Mouse (Mus musculus): ENCODE measurements around the gene Atn1. TPM values are rescaled to one million over a fixed set of nuclear protein-coding genes. Genes with fewer than 3 reads are reported as not detected.

Gene Atn1
- total and polyA plus RNA-seq, 3 experiments, result 1.6 to 43.2 TPM; not detected in 1

DNA sequence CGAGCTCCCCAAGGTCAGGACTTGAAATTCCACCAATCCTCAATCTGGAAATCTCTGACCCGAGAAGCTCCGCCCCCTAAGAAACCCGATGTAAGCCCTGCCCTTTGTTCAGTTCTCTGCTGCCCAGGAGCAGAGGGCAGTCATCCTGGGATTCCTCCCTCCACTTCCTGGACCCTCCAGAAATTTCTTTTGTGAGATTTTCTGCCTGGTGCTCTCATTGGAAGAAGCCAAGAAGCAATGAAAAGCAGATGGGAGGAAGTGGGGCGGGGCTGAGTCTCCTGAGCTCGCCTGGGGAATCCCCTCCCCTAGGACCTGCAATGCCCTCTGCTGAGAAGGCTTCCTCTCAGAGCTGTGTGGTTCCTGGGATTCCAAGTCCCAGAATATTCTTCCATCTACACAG lies 26.1 kb upstream of the Atn1 start:
- DNase-seq (ENCODE audit: low read depth, low spot score), result peak; percentile 39
- TF ChIP-seq TCF12 (IDR thresholded peaks at IDR 0.05; ENCODE audit: low read depth, low read length) (no peak), POLR2AphosphoS5 (IDR thresholded peaks at IDR 0.05; ENCODE audit: borderline replicate concordance, low read depth, low read length) (no peak), RCOR1 (IDR thresholded peaks at IDR 0.05; ENCODE audit: low read depth, low read length) (no peak), MAX (IDR thresholded peaks at IDR 0.05; ENCODE audit: low read length) (no peak), ZNF384 (IDR thresholded peaks at IDR 0.05; ENCODE audit: low read depth, low read length) (no peak), NELFE (IDR thresholded peaks at IDR 0.05; ENCODE audit: low read depth, low read length) (no peak), CHD1 (IDR thresholded peaks at IDR 0.05; ENCODE audit: low read depth, low read length) (no peak), CHD2 (IDR thresholded peaks at IDR 0.05; ENCODE audit: low read length) (no peak), GATA1 (IDR thresholded peaks at IDR 0.05; ENCODE audit: low read depth, low read length) (no peak), MXI1 (IDR thresholded peaks at IDR 0.05; ENCODE audit: low read depth, low read length) (no peak), MAFK (IDR thresholded peaks at IDR 0.05; ENCODE audit: borderline replicate concordance, low read depth, low read length) (no peak), UBTF (IDR thresholded peaks at IDR 0.05; ENCODE audit: borderline replicate concordance, insufficient read depth, low read depth, low read length) (no peak), MEF2A (IDR thresholded peaks at IDR 0.05; ENCODE audit: extremely low read depth, insufficient replicate concordance, low read depth, low read length, poor library complexity, severe bottlenecking) (no peak)
- no peak overlapping the region for H3K27ac ChIP-seq (ENCODE audit: control insufficient read depth, low read depth, low read length)

DNA sequence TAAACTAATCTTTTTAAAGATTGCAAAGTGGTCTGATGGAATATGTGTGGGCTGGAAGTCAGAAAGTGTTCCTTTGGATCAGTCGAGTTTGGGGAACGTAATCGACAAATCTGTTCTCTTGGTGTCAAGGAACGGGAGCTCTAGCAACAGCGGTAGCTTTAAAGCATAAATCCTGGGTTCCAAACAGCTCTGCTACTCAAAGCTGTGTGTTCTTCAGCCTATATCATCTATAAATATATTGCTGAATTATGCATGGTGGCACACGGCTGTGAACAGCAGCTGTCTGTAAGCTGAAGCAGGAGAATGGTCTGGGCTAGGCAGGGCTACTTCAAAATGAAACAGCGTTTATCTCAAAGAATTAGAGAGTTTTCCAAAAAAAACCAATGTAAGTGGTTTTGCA lies 24.6 kb upstream of the Atn1 start:
- Histone ChIP-seq H3K4me1 (ENCODE audit: control insufficient read depth in 1 of 2, insufficient read depth in 2 of 2, low read length in 2 of 2) (no peaks in the 10 kb centered on the region), H3K27ac (ENCODE audit: control insufficient read depth, low read depth, low read length) (no peak overlapping the region), H3K79me2 (ENCODE audit: control insufficient read depth, insufficient read depth, low read length, poor library complexity) (no peaks in the 10 kb centered on the region), H3K9ac (ENCODE audit: control insufficient read depth, low read depth, low read length, poor library complexity, severe bottlenecking) (no peak overlapping the region), H3K9me3 (replicated peaks; ENCODE audit: insufficient read depth, low read length) (no peaks in the 10 kb centered on the region), H3K27me3 (ENCODE audit: control insufficient read depth in 1 of 2, insufficient read depth in 2 of 2, low read length in 2 of 2) (peaks cover 8 to 11% of the 10 kb centered on the region in 2 experiments), H3K36me3 (ENCODE audit: control insufficient read depth in 1 of 2, insufficient read depth in 2 of 2, low read length in 2 of 2) (no peaks in the 10 kb centered on the region), H3K4me3 (ENCODE audit: control insufficient read depth in 1 of 2, insufficient read depth in 1 of 2, low read depth in 2 of 2, low read length in 2 of 2) (no peak overlapping the region)
- TF ChIP-seq POLR2AphosphoS5 (IDR thresholded peaks at IDR 0.05; ENCODE audit: borderline replicate concordance, low read depth, low read length) (no peak), ETS1 (IDR thresholded peaks at IDR 0.05; ENCODE audit: low read depth, low read length) (no peak), SIN3A (IDR thresholded peaks at IDR 0.05; ENCODE audit: low read length) (no peak), UBTF (IDR thresholded peaks at IDR 0.05; ENCODE audit: borderline replicate concordance, insufficient read depth, low read depth, low read length) (no peak)
- no peak for DNase-seq (ENCODE audit: low read depth, low spot score)

More for the DNA sequence above, 26.1 kb upstream of the Atn1 start:
- Histone ChIP-seq H3K79me2 (ENCODE audit: control insufficient read depth, insufficient read depth, low read length, poor library complexity) (no peaks in the 10 kb centered on the region), H3K27me3 (ENCODE audit: control insufficient read depth in 1 of 2, insufficient read depth in 2 of 2, low read length in 2 of 2) (peaks cover 3 to 5% of the 10 kb centered on the region in 2 experiments; a peak in 3 of 4 replicates), H3K9me3 (replicated peaks; ENCODE audit: insufficient read depth, low read length) (no peaks in the 10 kb centered on the region), H3K36me3 (ENCODE audit: control insufficient read depth in 1 of 2, insufficient read depth in 2 of 2, low read length in 2 of 2) (no peaks in the 10 kb centered on the region; a peak in 1 of 4 replicates), H3K4me3 (ENCODE audit: control insufficient read depth in 1 of 2, insufficient read depth in 1 of 2, low read depth in 2 of 2, low read length in 2 of 2) (peak overlapping the region; percentile 45 to 52), H3K9ac (ENCODE audit: control insufficient read depth, low read depth, low read length, poor library complexity, severe bottlenecking) (no peak overlapping the region), H3K4me1 (ENCODE audit: control insufficient read depth in 1 of 2, insufficient read depth in 2 of 2, low read length in 2 of 2) (no peaks in the 10 kb centered on the region; a peak in 1 of 4 replicates)
